In genomic region chr15:60823870-60824709, GRCm38 (mm10) we compare ENCODE assay signal across 8 mouse cellular contexts. TPM values are rescaled to one million over a fixed set of nuclear protein-coding genes. Genes with fewer than 3 reads are reported as not detected.
A peak's percentile ranks its signal among the peaks of the same experiment; 100 is the strongest.
DNase-seq lines count a peak whose midpoint lies in the region; ATAC-seq and TF ChIP-seq lines count a peak whose summit lies in the region.

No protein-coding gene starts in this region.

- H3K4me2 ChIP-seq in forebrain, postnatal 0 days (ENCODE audit: low read depth): peak overlapping the region; percentile 94
- peak overlapping the region; percentile 100 for H3K4me2 ChIP-seq in hindbrain, embryonic 16.5 days (ENCODE audit: low read length)
- H3K4me2 ChIP-seq in limb, embryonic 14.5 days (replicated peaks; ENCODE audit: low read depth, low read length, severe bottlenecking): peak overlapping the region; percentile 100
- peak overlapping the region; percentile 85 for H3K4me2 ChIP-seq in midbrain, embryonic 12.5 days (replicated peaks)
- H3K4me2 ChIP-seq in stomach, embryonic 14.5 days (replicated peaks; ENCODE audit: low read depth, low read length): peak overlapping the region; percentile 99

- in situ Hi-C loops in Patski (cut with MboI; ENCODE audit: low pct_unique_long_range_greater_than_20kb): loop anchor here (5.0 to 10.0 kb wide), 3 partner anchors 273 to 1429 kb away; no protein-coding TSS in a partner anchor

- peak; percentile 13 for ATAC-seq in Patski
- no peak for ATAC-seq in forebrain, postnatal 0 days
- peak; percentile 34; the same call in 1 of the 2 replicates for ATAC-seq in hindbrain, embryonic 16.5 days
- 0 out of 2 replicates have a peak, but pooled peaks have one; percentile 5 for ATAC-seq in limb, embryonic 14.5 days (ENCODE audit: low FRiP score, low read depth)
- ATAC-seq in midbrain, embryonic 12.5 days (ENCODE audit: low FRiP score, low read depth): peak; percentile 50
- peak; percentile 62 for ATAC-seq in stomach, embryonic 14.5 days (ENCODE audit: insufficient number of reproducible peaks, insufficient read depth, low FRiP score, low read depth)

- POLR2A ChIA-PET in Patski (lab: Charles Lee): interaction anchor here (0.7 to 1.9 kb wide), 4 partner anchors 11 to 131 kb away, joined by 3 to 7 read pairs (median 4); no protein-coding TSS in a partner anchor

- WGBS in forebrain, postnatal 0 days: 2% methylated on average over 45 of the region's 45 CpGs
- WGBS in hindbrain, embryonic 16.5 days: under 1% methylated on average over 45 of the region's 45 CpGs
- under 1% methylated on average over 42 of the region's 45 CpGs for WGBS in limb, embryonic 14.5 days
- WGBS in midbrain, embryonic 12.5 days: under 1% methylated on average over 45 of the region's 45 CpGs
- WGBS in stomach, embryonic 14.5 days: 0% methylated on average over 45 of the region's 45 CpGs

- no peaks in the 10 kb centered on the region for H3K27me3 ChIP-seq in Patski
- no peaks in the 10 kb centered on the region for H3K27me3 ChIP-seq in forebrain, postnatal 0 days (ENCODE audit: insufficient read depth, low read length)
- no peaks in the 10 kb centered on the region for H3K27me3 ChIP-seq in hindbrain, embryonic 16.5 days (replicated peaks; ENCODE audit: control insufficient read depth, insufficient read depth, low read length)
- H3K27me3 ChIP-seq in limb, embryonic 14.5 days (ENCODE audit: control insufficient read depth, insufficient read depth, low read length): no peaks in the 10 kb centered on the region
- peaks cover 17% of the 10 kb centered on the region for H3K27me3 ChIP-seq in midbrain, embryonic 12.5 days
- H3K27me3 ChIP-seq in stomach, embryonic 14.5 days (ENCODE audit: control insufficient read depth, insufficient read depth, low read length): no peaks in the 10 kb centered on the region

- TF ChIP-seq CTCF in Patski (IDR thresholded peaks at IDR 0.05): no peak
- no peak for TF ChIP-seq CTCF in bone marrow macrophage, adult 2 months (IDR thresholded peaks at IDR 0.05; ENCODE audit: low read depth, low read length)
- TF ChIP-seq CTCF in forebrain, postnatal 0 days (IDR thresholded peaks at IDR 0.05; ENCODE audit: low read depth): no peak

- no peak for TF ChIP-seq POLR2A in bone marrow macrophage, adult 2 months (IDR thresholded peaks at IDR 0.05; ENCODE audit: borderline replicate concordance, low read depth, low read length)
- TF ChIP-seq POLR2A in limb, embryonic 14.5 days (IDR thresholded peaks at IDR 0.05; ENCODE audit: borderline replicate concordance, extremely low read depth, insufficient read depth, insufficient read length): no peak

- CTCF ChIA-PET in Patski (lab: Charles Lee): interaction anchor here (1.0 kb wide), 1 partner anchor 132 kb away, joined by 4 read pairs; no protein-coding TSS in a partner anchor

- no peaks in the 10 kb centered on the region for H3K9me3 ChIP-seq in forebrain, postnatal 0 days (ENCODE audit: low read length)
- H3K9me3 ChIP-seq in hindbrain, embryonic 16.5 days (ENCODE audit: control insufficient read depth, low read length): no peaks in the 10 kb centered on the region
- no peaks in the 10 kb centered on the region for H3K9me3 ChIP-seq in limb, embryonic 14.5 days (ENCODE audit: control insufficient read depth, low read length)
- no peaks in the 10 kb centered on the region for H3K9me3 ChIP-seq in midbrain, embryonic 12.5 days
- H3K9me3 ChIP-seq in stomach, embryonic 14.5 days (ENCODE audit: control insufficient read depth, low read depth, low read length): no peaks in the 10 kb centered on the region

- peaks cover 4% of the 10 kb centered on the region for H3K4me1 ChIP-seq in bone marrow macrophage, adult 2 months (ENCODE audit: control insufficient read depth, insufficient read depth, low read length)
- H3K4me1 ChIP-seq in forebrain, postnatal 0 days (ENCODE audit: insufficient read depth): peaks cover 5% of the 10 kb centered on the region; the same call in 1 of the 2 replicates
- peaks cover 10% of the 10 kb centered on the region for H3K4me1 ChIP-seq in hindbrain, embryonic 16.5 days (ENCODE audit: control insufficient read depth, insufficient read depth, low read depth, low read length)
- H3K4me1 ChIP-seq in limb, embryonic 14.5 days (ENCODE audit: control insufficient read depth, insufficient read depth, low read length): peaks cover 8% of the 10 kb centered on the region
- peaks cover 17% of the 10 kb centered on the region for H3K4me1 ChIP-seq in midbrain, embryonic 12.5 days
- H3K4me1 ChIP-seq in stomach, embryonic 14.5 days (ENCODE audit: control insufficient read depth, insufficient read depth, low read length): peaks cover 9% of the 10 kb centered on the region; the same call in 1 of the 2 replicates

- peak overlapping the region; percentile 89 for H3K4me3 ChIP-seq in bone marrow macrophage, adult 2 months (ENCODE audit: insufficient read depth, low read length)
- H3K4me3 ChIP-seq in forebrain, postnatal 0 days (ENCODE audit: low read depth, low read length): peak overlapping the region; percentile 63
- H3K4me3 ChIP-seq in hindbrain, embryonic 16.5 days (ENCODE audit: low read length): peak overlapping the region; percentile 85
- peak overlapping the region; percentile 72 for H3K4me3 ChIP-seq in limb, embryonic 14.5 days (replicated peaks; ENCODE audit: low read length)
- H3K4me3 ChIP-seq in midbrain, embryonic 12.5 days: peak overlapping the region; percentile 62
- H3K4me3 ChIP-seq in stomach, embryonic 14.5 days (ENCODE audit: low read depth, low read length): peak overlapping the region; percentile 75

- H3K9ac ChIP-seq in forebrain, postnatal 0 days: peak overlapping the region; percentile 63
- H3K9ac ChIP-seq in hindbrain, embryonic 16.5 days (ENCODE audit: low read depth, low read length): peak overlapping the region; percentile 87
- H3K9ac ChIP-seq in limb, embryonic 14.5 days (ENCODE audit: low read depth, low read length, severe bottlenecking): peak overlapping the region; percentile 57
- peak overlapping the region; percentile 67 for H3K9ac ChIP-seq in midbrain, embryonic 12.5 days (replicated peaks)
- peak overlapping the region; percentile 64 for H3K9ac ChIP-seq in stomach, embryonic 14.5 days (replicated peaks; ENCODE audit: low read depth, low read length)

- no peak for DNase-seq in Patski (ENCODE audit: low read depth, low spot score)
- DNase-seq in forebrain, postnatal 0 days: peak; percentile 39
- no peak for DNase-seq in limb, embryonic 14.5 days (ENCODE audit: low spot score)
- DNase-seq in adipocyte (ENCODE audit: low spot score): no peak

- H3K36me3 ChIP-seq in forebrain, postnatal 0 days (ENCODE audit: insufficient read depth): no peaks in the 10 kb centered on the region
- H3K36me3 ChIP-seq in hindbrain, embryonic 16.5 days (ENCODE audit: control insufficient read depth, insufficient read depth, low read length): no peaks in the 10 kb centered on the region
- no peaks in the 10 kb centered on the region for H3K36me3 ChIP-seq in limb, embryonic 14.5 days (ENCODE audit: control insufficient read depth, insufficient read depth, low read length)
- H3K36me3 ChIP-seq in midbrain, embryonic 12.5 days: no peaks in the 10 kb centered on the region
- H3K36me3 ChIP-seq in stomach, embryonic 14.5 days (ENCODE audit: control insufficient read depth, insufficient read depth, low read length): no peaks in the 10 kb centered on the region

- H3K27ac ChIP-seq in bone marrow macrophage, adult 2 months (ENCODE audit: insufficient read depth, low read depth, low read length): peak overlapping the region; percentile 96
- H3K27ac ChIP-seq in forebrain, postnatal 0 days (ENCODE audit: low read depth, low read length): peak overlapping the region; percentile 83
- H3K27ac ChIP-seq in hindbrain, embryonic 16.5 days (ENCODE audit: low read depth, low read length): peak overlapping the region; percentile 82
- peak overlapping the region; percentile 70; the same call in 1 of the 2 replicates for H3K27ac ChIP-seq in limb, embryonic 14.5 days (replicated peaks; ENCODE audit: low read depth, low read length)
- H3K27ac ChIP-seq in midbrain, embryonic 12.5 days (replicated peaks): peak overlapping the region; percentile 40; the same call in 1 of the 2 replicates
- H3K27ac ChIP-seq in stomach, embryonic 14.5 days (ENCODE audit: low read length): peak overlapping the region; percentile 95

RNA-seq across cellular contexts. Expression of gene Fam84b, which starts 29.5 kb away (rescaled TPM):
- polyA plus RNA-seq in Patski (2021): 31.9 TPM
- 13.6 and 15.7 TPM in 2 replicates for polyA plus RNA-seq in bone marrow macrophage, adult 2 months (2012; ENCODE audit: insufficient read depth, insufficient read length, missing spikeins)
- 15.8 and 20.2 TPM in 2 replicates for total RNA-seq in forebrain, postnatal 0 days (2014; rRNA removed)
- 6.4 TPM in 2 replicates for polyA plus RNA-seq in forebrain, postnatal 0 days (2015; fragmentation: Nextera tagmentation; extraction: Ambion mirVana)
- 10.6 and 12.1 TPM in 2 replicates for polyA plus RNA-seq in hindbrain, embryonic 16.5 days (2015; fragmentation: Nextera tagmentation; extraction: Ambion mirVana)
- polyA plus RNA-seq in limb, embryonic 14.5 days (2012; rRNA removed): 5.4 and 6.0 TPM in 2 replicates
- 9.7 and 10.2 TPM in 2 replicates for polyA plus RNA-seq in limb, embryonic 14.5 days (2014; fragmentation: Nextera tagmentation; extraction: Ambion mirVana)
- polyA plus RNA-seq in midbrain, embryonic 12.5 days (2016; fragmentation: Nextera tagmentation; extraction: Ambion mirVana): 8.2 and 9.5 TPM in 2 replicates
- polyA plus RNA-seq in stomach, embryonic 14.5 days (2014; fragmentation: Nextera tagmentation; extraction: Ambion mirVana): 17.0 and 17.6 TPM in 2 replicates

Comparison
In these comparisons a context has a peak if more than half of its experiments do, and no peak if none do; other contexts are left out.
1. H3K27ac ChIP-seq: peak in every context shown above with its lines; median percentile 96 in bone marrow macrophage, adult 2 months; 95 in stomach, embryonic 14.5 days; 83 in forebrain, postnatal 0 days; 82 in hindbrain, embryonic 16.5 days; 70 in limb, embryonic 14.5 days; 40 in midbrain, embryonic 12.5 days.